Mouse (Mus musculus) liver, postnatal 0 days (tissue): ENCODE data around the gene Hist2h2ab.

Source experiments
- CTCF ChIP-seq: sonication (generic); IDR thresholded peaks from 2 replicates; pipeline ENCODE4 v1.5.1; 2016; ENCODE audit warnings: antibody characterized with exemption, low read depth
- EP300 ChIP-seq: IDR thresholded peaks from 2 replicates; pipeline ENCODE4 v1.6.1; 2016; ENCODE audit warnings: antibody characterized with exemption, low read depth, mild to moderate bottlenecking

DNA sequence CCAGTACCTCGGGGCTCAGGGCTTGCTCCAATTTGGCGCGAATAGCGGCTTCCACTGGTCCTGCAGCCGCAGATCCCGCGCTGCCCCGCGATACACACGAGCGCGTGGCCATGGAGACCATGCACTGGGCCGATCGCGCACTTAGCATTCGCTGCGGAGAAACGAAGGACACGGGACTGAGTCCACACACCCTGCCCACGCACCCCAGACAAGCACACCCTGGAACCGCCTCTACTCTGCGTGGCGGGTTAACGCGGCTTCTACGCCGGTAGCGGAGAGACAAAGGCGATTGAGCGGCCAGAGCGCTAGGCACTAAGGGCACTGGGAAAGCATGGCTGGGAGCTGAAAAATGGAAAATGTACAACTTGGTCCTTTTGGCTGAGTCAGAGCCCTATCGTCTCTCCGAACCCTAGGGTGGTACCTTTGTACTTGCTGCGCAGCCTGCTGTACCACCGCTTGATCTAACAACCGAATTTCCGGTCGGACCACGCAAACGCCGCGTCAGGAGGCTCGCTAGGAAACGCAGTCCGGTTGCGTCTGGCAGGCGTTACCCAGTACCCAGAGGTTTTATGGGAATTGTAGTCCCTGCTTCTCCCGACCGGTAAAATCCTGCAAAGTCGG lies 22.4 kb upstream of the Hist2h2ab start:
- TF ChIP-seq EP300, result peak; percentile 49; the same call in 1 of the 2 replicates
- peak; percentile 22; the same call in 1 of the 2 replicates for TF ChIP-seq CTCF
